Mouse (Mus musculus) CH12.LX (cell line): Measurements from ENCODE around the gene Focad. TPM values are rescaled to one million over a fixed set of nuclear protein-coding genes. Genes with fewer than 3 reads are reported as not detected.

Experiments used
- DNase-seq: peaks from one replicate; pipeline ENCODE4 v3.0.0-alpha.2; 2013; ENCODE audit errors: extremely low read depth
- H3K27ac ChIP-seq: 2 replicates; pipeline ENCODE4 v1.5.1; 2012; ENCODE audit warnings: low read depth, mild to moderate bottlenecking, control low read depth, moderate library complexity; ENCODE audit not compliant: insufficient read depth
- H3K27me3 ChIP-seq: replicated peaks from 2 replicates; pipeline ENCODE3; 2012; ENCODE audit warnings: inconsistent platforms
- H3K36me3 ChIP-seq, 2 experiments: replicated peaks in 1 of 2; 2 replicates each; pipeline versions ENCODE3 to v1.6.1; 2012; ENCODE audit warnings: inconsistent platforms in 1 of 2, low read length in 1 of 2, mild to moderate bottlenecking in 1 of 2, mixed read lengths in 1 of 2, moderate library complexity in 1 of 2; ENCODE audit not compliant: control insufficient read depth in 1 of 2, insufficient read depth in 1 of 2
- H3K4me1 ChIP-seq, 2 experiments: 2 replicates each; pipeline ENCODE4 v1.6.1; 2012; ENCODE audit warnings: inconsistent platforms in 1 of 2, moderate library complexity in 1 of 2; ENCODE audit not compliant: insufficient read depth in 2 of 2, control insufficient read depth in 1 of 2
- H3K4me2 ChIP-seq: 2 replicates; pipeline ENCODE4 v1.6.1; 2012; ENCODE audit warnings: low read depth, mild to moderate bottlenecking, control low read depth; ENCODE audit not compliant: poor library complexity, insufficient read depth, severe bottlenecking
- H3K4me3 ChIP-seq, 3 experiments: fragments of 150-350 bp in 1 of 3; sonication (generic) in 1 of 3; replicated peaks in 1 of 3; 2 replicates each; pipeline versions ENCODE3 to v1.5.1; 2011 to 2012; ENCODE audit warnings: low read depth in 2 of 3, low read length in 2 of 3, mild to moderate bottlenecking in 2 of 3, moderate library complexity in 2 of 3, control low read depth in 1 of 3, improper control_type of control experiment in 1 of 3, inconsistent platforms in 1 of 3, mixed read lengths in 1 of 3; ENCODE audit not compliant: poor library complexity in 1 of 3
- H3K79me2 ChIP-seq: replicated peaks from 2 replicates; pipeline ENCODE4 v1.6.1; 2012; ENCODE audit warnings: mild to moderate bottlenecking, moderate library complexity; ENCODE audit not compliant: control insufficient read depth, poor library complexity, insufficient read depth, severe bottlenecking; ENCODE audit errors: extremely low read depth
- H3K9ac ChIP-seq: 2 replicates; pipeline ENCODE4 v1.6.1; 2012; ENCODE audit warnings: low read depth, mild to moderate bottlenecking, control low read depth, moderate library complexity; ENCODE audit not compliant: insufficient read depth
- H3K9me3 ChIP-seq: replicated peaks from 2 replicates; pipeline ENCODE3; 2012; ENCODE audit warnings: low read length, inconsistent platforms, mixed read lengths
- BHLHE40 ChIP-seq: IDR thresholded peaks from 2 replicates; pipeline ENCODE4 v1.6.1; 2011; ENCODE audit warnings: mild to moderate bottlenecking, low read depth, low read length, improper control_type of control experiment
- CHD1 ChIP-seq: IDR thresholded peaks from 2 replicates; pipeline ENCODE4 v1.6.1; 2012; ENCODE audit warnings: low read depth, low read length, improper control_type of control experiment, inconsistent platforms
- CHD2 ChIP-seq: IDR thresholded peaks from 2 replicates; pipeline ENCODE4 v1.6.1; 2011; ENCODE audit warnings: low read length, improper control_type of control experiment
- EP300 ChIP-seq: IDR thresholded peaks from 2 replicates; pipeline ENCODE4 v1.6.1; 2011; ENCODE audit warnings: low read length, improper control_type of control experiment
- IRF4 ChIP-seq: IDR thresholded peaks from 2 replicates; pipeline ENCODE4 v1.6.1; 2014; ENCODE audit warnings: low read depth, mild to moderate bottlenecking, inconsistent platforms, low read length, improper control_type of control experiment
- JUN ChIP-seq: IDR thresholded peaks from 2 replicates; pipeline ENCODE4 v1.6.1; 2011; ENCODE audit warnings: low read depth, mild to moderate bottlenecking, low read length, improper control_type of control experiment, moderate library complexity; ENCODE audit not compliant: insufficient read depth
- JUND ChIP-seq: conservative IDR thresholded peaks from 2 replicates; pipeline ENCODE4 v1.6.1; 2011; ENCODE audit warnings: low read depth, low read length, improper control_type of control experiment
- NRF1 ChIP-seq: IDR thresholded peaks from 2 replicates; pipeline ENCODE4 v1.6.1; 2014; ENCODE audit warnings: low read depth, mild to moderate bottlenecking, inconsistent platforms, low read length, improper control_type of control experiment, moderate library complexity
- POLR2AphosphoS2 ChIP-seq: IDR thresholded peaks from 2 replicates; pipeline ENCODE4 v1.6.1; 2011; ENCODE audit warnings: low read depth, low read length, improper control_type of control experiment
- UBTF ChIP-seq: IDR thresholded peaks from 2 replicates; pipeline ENCODE4 v1.6.1; 2012; ENCODE audit warnings: low read depth, mild to moderate bottlenecking, inconsistent platforms, low read length, improper control_type of control experiment, moderate library complexity
- USF2 ChIP-seq: conservative IDR thresholded peaks from 2 replicates; pipeline ENCODE4 v1.6.1; 2011; ENCODE audit warnings: low read depth, low read length, improper control_type of control experiment
- dilution Hi-C: fragments of 300-500 bp; cut with MboI; formaldehyde crosslinking; loops from 2 replicates; pipeline ENCODE4 v1.14.3; 2020; ENCODE audit warnings: low sequenced_read_pairs; ENCODE audit not compliant: extremely low pct_unique_long_range_greater_than_20kb, extremely low pct_ligation_motif_present
- in situ Hi-C: fragments of 300-500 bp; cut with MboI; formaldehyde crosslinking; loops from 3 replicates; pipeline ENCODE4 v1.14.3; 2019; ENCODE audit warnings: low sequenced_read_pairs, low pct_ligation_motif_present, low pct_unique_long_range_greater_than_20kb, mixed read lengths
- polyA plus RNA-seq: library from polyadenylated mRNA; unstranded; fragments of >175 nt; gene quantifications from 2 replicates; pipeline ENCODE4 v1.2.1, GENCODE M21; 2012; ENCODE audit warnings: low read depth; ENCODE audit not compliant: insufficient read length
- total RNA-seq, 2 experiments: library from RNA; depleted of rRNA; stranded (reverse); fragments of 300-350 nt in 1 of 2; fragments of >200 nt in 1 of 2; gene quantifications; 2 replicates each; pipeline ENCODE4 v1.2.3; 2012 to 2014

Gene Focad
- total and polyA plus RNA-seq, 3 experiments = 17.3 to 18.9 (median 18.2) TPM

- H3K4me1 ChIP-seq = peaks cover 0 to 16% of the 10 kb centered on the region in 2 experiments; a peak in 2 of 4 replicates
- no peak for DNase-seq
- no peaks in the 10 kb centered on the region for H3K27me3 ChIP-seq
- peaks cover 2 to 21% of the 10 kb centered on the region in 2 experiments for H3K36me3 ChIP-seq
- no peak for TF ChIP-seq BHLHE40
- in situ Hi-C loops (no loop called here), dilution Hi-C loops (no loop called here)
- H3K4me2 ChIP-seq = no peak overlapping the region
- no peaks in the 10 kb centered on the region for H3K9me3 ChIP-seq
- no peak overlapping the region for H3K4me3 ChIP-seq
- H3K79me2 ChIP-seq = no peaks in the 10 kb centered on the region
- no peak overlapping the region for H3K9ac ChIP-seq
- no peak overlapping the region for H3K27ac ChIP-seq
Measured at GRCm38 (mm10) chr4:88406887-88407696, 312.7 kb downstream of the Focad start.

- Histone ChIP-seq H3K4me3 (no peak overlapping the region), H3K9ac (no peak overlapping the region), H3K27ac (no peak overlapping the region), H3K4me2 (no peak overlapping the region), H3K79me2 (no peaks in the 10 kb centered on the region), H3K4me1 (peaks cover 0 to 33% of the 10 kb centered on the region in 2 experiments; a peak in 2 of 4 replicates), H3K9me3 (no peaks in the 10 kb centered on the region), H3K27me3 (no peaks in the 10 kb centered on the region), H3K36me3 (peaks cover 0 to 18% of the 10 kb centered on the region in 2 experiments)
- peak; percentile 59 for DNase-seq
- dilution Hi-C loops (no loop called here), in situ Hi-C loops (no loop called here)
- TF ChIP-seq CHD1 (no peak), IRF4 (0 out of 2 replicates have a peak, but pooled peaks have one; percentile 37), JUND (peak; percentile 31; the same call in 1 of the 2 replicates), EP300 (peak; percentile 70)
Measured at GRCm38 (mm10) chr4:88409279-88409678, 314.9 kb downstream of the Focad start.

- peaks cover 0 to 39% of the 10 kb centered on the region in 2 experiments; a peak in 2 of 4 replicates for H3K4me1 ChIP-seq
- H3K27me3 ChIP-seq = no peaks in the 10 kb centered on the region
- no peaks in the 10 kb centered on the region for H3K79me2 ChIP-seq
- no peak for DNase-seq
- H3K36me3 ChIP-seq = peaks cover 0 to 13% of the 10 kb centered on the region in 2 experiments
- H3K9me3 ChIP-seq = no peaks in the 10 kb centered on the region
- H3K4me2 ChIP-seq = no peak overlapping the region
- dilution Hi-C loops = no loop called here
- TF ChIP-seq BHLHE40 = no peak
- no peak for TF ChIP-seq CHD2
- TF ChIP-seq UBTF = no peak
- TF ChIP-seq NRF1 = no peak
- TF ChIP-seq USF2 = no peak
- no peak for TF ChIP-seq JUN
- TF ChIP-seq IRF4 = no peak
- TF ChIP-seq CHD1 = no peak
- no peak for TF ChIP-seq POLR2AphosphoS2
- TF ChIP-seq, all 38 proteins: peak for 0
- Histone ChIP-seq H3K27ac (no peak overlapping the region), H3K4me3 (no peak overlapping the region), H3K9ac (no peak overlapping the region)
- in situ Hi-C loops = no loop called here
Measured at GRCm38 (mm10) chr4:88412331-88412730, 317.9 kb downstream of the Focad start.
